ENCODE assay signal across 20 mouse cellular contexts in genomic region chrX:36991039-36991438, GRCm38 (mm10). TPM values are rescaled to one million over a fixed set of nuclear protein-coding genes. Genes with fewer than 3 reads are reported as not detected.
DNase-seq lines count a peak whose midpoint lies in the region; ATAC-seq and TF ChIP-seq lines count a peak whose summit lies in the region.
"Had no signal": no experiment of that assay in that cellular context is flagged by ENCODE, and none has a peak within 500 bp of the region (broad histone marks: within the 10 kb centered on the region; RNA-seq: fewer than 3 reads in every experiment).

No protein-coding gene starts in this region.

- no peaks in the 10 kb centered on the region for H3K36me3 ChIP-seq in thymus, adult 2 months (ENCODE audit: control insufficient read depth, insufficient read depth, low read length)
- H3K36me3 ChIP-seq in spleen, adult 2 months (ENCODE audit: control insufficient read depth, insufficient read depth, low read length): no peaks in the 10 kb centered on the region
- H3K36me3 ChIP-seq: hindbrain, embryonic 13.5 days had no signal

- no peak for TF ChIP-seq CTCF in thymus, adult 2 months (IDR thresholded peaks at IDR 0.05; ENCODE audit: borderline replicate concordance, control insufficient read depth, extremely low read depth, insufficient read depth, low read length, poor library complexity)
- TF ChIP-seq CTCF in spleen, adult 2 months (IDR thresholded peaks at IDR 0.05; ENCODE audit: extremely low read depth, insufficient read depth, insufficient read length, insufficient replicate concordance): no peak

- no peak overlapping the region for H3K4me3 ChIP-seq in thymus, adult 2 months (ENCODE audit: control insufficient read depth, insufficient read depth, low read length)
- H3K4me3 ChIP-seq in spleen, adult 2 months (ENCODE audit: extremely low read depth, insufficient read depth, insufficient read length): no peak overlapping the region
- H3K4me3 ChIP-seq: forebrain, embryonic 13.5 days; gastrocnemius, adult 2 months; hindbrain, embryonic 13.5 days had no signal

- peak; percentile 43 for ATAC-seq in common myeloid progenitor, adult 5-6 weeks (replicated peaks; ENCODE audit: low read depth, poor library complexity, severe bottlenecking)
- ATAC-seq: forebrain, embryonic 13.5 days; intestine, postnatal 0 days had no signal

- 46% methylated on average over 4 of the region's 4 CpGs for WGBS in thymus, adult 2 months
- 47% methylated on average over 4 of the region's 4 CpGs for WGBS in spleen, adult 2 months

- peaks cover 29% of the 10 kb centered on the region for H3K4me1 ChIP-seq in thymus, adult 2 months (replicated peaks; ENCODE audit: control insufficient read depth, insufficient read depth, low read length)
- peaks cover 22% of the 10 kb centered on the region; the same call in 1 of the 2 replicates for H3K4me1 ChIP-seq in spleen, adult 2 months (ENCODE audit: control insufficient read depth, insufficient read depth, insufficient read length)
- H3K4me1 ChIP-seq: forebrain, embryonic 13.5 days had no signal

- peak; percentile 18 for DNase-seq in thymus, adult 2 months
- DNase-seq in thymus, postnatal 25 days: no peak
- peak in 1 of 2 experiments; percentile 63 for DNase-seq in spleen, adult 2 months (ENCODE audit: low read depth in 1 of 2, low spot score in 2 of 2)
- no peak for DNase-seq in cerebellum, adult 18-20 months
- no peak for DNase-seq in right cerebral cortex, adult 2 months (ENCODE audit: low spot score in 2 of 2)
- DNase-seq in frontal cortex, postnatal 36 days (ENCODE audit: low spot score in 2 of 2): no peak
- DNase-seq: adrenal gland, adult 8-10 months; gastrocnemius, adult 2 months; heart, adult 18-20 months; kidney, postnatal 10 days; layer of hippocampus, adult 9-11 months; right cerebral cortex, postnatal 4 days had no signal

- no peaks in the 10 kb centered on the region for H3K27me3 ChIP-seq in thymus, adult 2 months (ENCODE audit: control insufficient read depth, insufficient read depth, low read length)
- H3K27me3 ChIP-seq in spleen, adult 2 months (ENCODE audit: control insufficient read depth, insufficient read depth, low read length): no peaks in the 10 kb centered on the region
- H3K27me3 ChIP-seq: forebrain, embryonic 13.5 days; hindbrain, embryonic 13.5 days had no signal

- no peak for TF ChIP-seq POLR2A in thymus, adult 2 months (IDR thresholded peaks at IDR 0.05; ENCODE audit: control insufficient read depth, extremely low read depth, insufficient read depth, low read length, poor library complexity)
- no peak for TF ChIP-seq POLR2A in spleen, adult 2 months (IDR thresholded peaks at IDR 0.05; ENCODE audit: low read depth, low read length)

- H3K27ac ChIP-seq in thymus, adult 2 months (ENCODE audit: control insufficient read depth, insufficient read depth, low read length): no peak overlapping the region
- H3K27ac ChIP-seq in spleen, adult 2 months (ENCODE audit: insufficient read depth, low read length): peak overlapping the region; percentile 72
- H3K27ac ChIP-seq: forebrain, embryonic 13.5 days; gastrocnemius, adult 2 months; hindbrain, embryonic 13.5 days had no signal

RNA-seq across cellular contexts. Expression of gene Sept6, which starts 0.6 kb away (rescaled TPM):
- polyA plus RNA-seq in thymus, adult 2 months (2012; rRNA removed): 122 and 156 TPM in 2 replicates
- total RNA-seq in common myeloid progenitor, adult 5-6 weeks (2017): 66.4 and 77.8 TPM in 2 replicates
- 45.0 and 55.5 TPM in 2 replicates for polyA plus RNA-seq in spleen, adult 2 months (2012; rRNA removed)

RNA-seq across cellular contexts. Expression of gene Sowahd, which starts 57.6 kb away (rescaled TPM):
- polyA plus RNA-seq in thymus, adult 2 months (2012; rRNA removed): 0.13 and 0.19 TPM in 2 replicates
- total RNA-seq in common myeloid progenitor, adult 5-6 weeks (2017): not detected in 2 replicates
- polyA plus RNA-seq in spleen, adult 2 months (2012; rRNA removed): 0.05 and 0.08 TPM in 2 replicates
- total RNA-seq: gastrocnemius, adult 2 months; heart, adult 18-20 months; left cerebral cortex, postnatal 25 days; liver, adult 2 months had no signal
- polyA plus RNA-seq: forebrain, embryonic 13.5 days; intestine, postnatal 0 days; liver, adult 2 months; lung, embryonic 16.5 days; midbrain, embryonic 11.5 days had no signal
